Mouse (Mus musculus) left cerebral cortex, postnatal 4 days (tissue): ENCODE data around the gene Fancf. TPM values are rescaled to one million over a fixed set of nuclear protein-coding genes. Genes with fewer than 3 reads are reported as not detected.

Experiments
- DNase-seq: peaks from one replicate; pipeline ENCODE4 v3.0.0-alpha.2; 2022
- intact Hi-C: fragments of 180-260 bp; cut with DNase I; formaldehyde crosslinking; loops from one replicate; pipeline ENCODE4 v1.15.1; 2025
- total RNA-seq, 2 experiments: library from RNA; stranded (reverse); gene quantifications; 2 replicates each; pipeline ENCODE4 v1.2.3; 2021

Gene Fancf
- 1 to 10 TPM; 6.6 to 7.1 TPM for total RNA-seq

DNA sequence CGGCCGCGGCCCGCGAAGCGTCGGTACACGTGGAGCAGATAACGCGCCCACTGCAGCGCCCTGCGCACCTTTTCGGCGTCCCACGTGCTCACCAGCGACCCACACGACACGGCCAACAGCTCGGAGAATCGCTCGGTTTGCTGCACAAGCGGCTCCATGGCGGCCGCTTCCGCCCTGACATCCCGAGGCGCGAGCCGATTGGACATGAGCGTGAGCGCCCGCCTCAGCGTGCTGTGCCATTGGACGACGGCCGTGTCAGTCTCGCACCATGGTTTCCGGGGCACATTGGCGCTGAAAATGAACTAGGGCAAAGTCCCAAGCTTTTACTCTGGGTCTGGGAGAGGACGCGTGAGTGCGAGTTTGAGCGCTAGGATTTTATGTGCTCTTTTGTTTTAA, at the start of gene Fancf:
Gene Fancf (minus strand): TSS at position 171 of the 396 bp plus-strand sequence.
- DNase-seq: peak; percentile 97
- intact Hi-C loops: no loop called here

DNA sequence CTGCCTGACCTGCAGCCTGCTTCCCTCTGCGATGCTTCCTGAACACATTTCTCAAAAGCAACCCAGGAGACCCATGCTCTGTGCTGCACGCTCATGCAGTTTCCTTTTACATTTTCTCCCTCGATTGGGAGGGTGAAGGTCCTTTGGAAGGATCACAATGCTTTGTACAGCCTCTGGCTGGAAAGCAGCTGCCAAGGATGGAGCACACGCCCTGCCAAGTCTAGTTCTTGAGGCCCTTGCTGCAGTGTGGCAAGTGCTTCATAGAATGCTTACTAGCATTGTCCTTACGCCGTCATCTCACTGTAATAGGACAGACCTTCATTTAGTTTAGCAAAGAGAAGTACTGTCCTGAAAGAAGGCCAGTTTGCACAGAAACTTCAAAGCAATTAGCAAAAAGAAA, 37.0 kb upstream of the Fancf start:
- no peak for DNase-seq
- intact Hi-C loops: no loop called here

DNA sequence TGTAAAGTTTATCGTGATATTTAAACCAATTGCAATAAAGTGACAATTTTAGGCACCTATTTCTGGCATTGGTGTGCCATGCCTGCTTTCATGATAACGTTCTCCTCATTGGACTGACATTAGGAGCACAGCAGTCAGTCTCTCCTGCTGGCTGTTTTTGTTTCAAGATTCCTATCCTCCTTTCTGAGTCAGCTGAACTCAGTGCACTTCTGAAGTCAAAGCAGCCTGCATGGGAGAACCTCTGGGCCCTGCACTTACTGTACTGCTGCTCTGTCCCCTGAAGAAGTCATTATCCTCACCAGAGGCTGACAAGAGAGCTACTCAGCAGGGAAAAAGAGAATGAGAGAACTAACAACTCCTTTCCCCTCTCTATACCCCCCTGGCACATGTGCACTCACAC, 32.9 kb upstream of the Fancf start:
- DNase-seq: no peak
- intact Hi-C loops: no loop called here

DNA sequence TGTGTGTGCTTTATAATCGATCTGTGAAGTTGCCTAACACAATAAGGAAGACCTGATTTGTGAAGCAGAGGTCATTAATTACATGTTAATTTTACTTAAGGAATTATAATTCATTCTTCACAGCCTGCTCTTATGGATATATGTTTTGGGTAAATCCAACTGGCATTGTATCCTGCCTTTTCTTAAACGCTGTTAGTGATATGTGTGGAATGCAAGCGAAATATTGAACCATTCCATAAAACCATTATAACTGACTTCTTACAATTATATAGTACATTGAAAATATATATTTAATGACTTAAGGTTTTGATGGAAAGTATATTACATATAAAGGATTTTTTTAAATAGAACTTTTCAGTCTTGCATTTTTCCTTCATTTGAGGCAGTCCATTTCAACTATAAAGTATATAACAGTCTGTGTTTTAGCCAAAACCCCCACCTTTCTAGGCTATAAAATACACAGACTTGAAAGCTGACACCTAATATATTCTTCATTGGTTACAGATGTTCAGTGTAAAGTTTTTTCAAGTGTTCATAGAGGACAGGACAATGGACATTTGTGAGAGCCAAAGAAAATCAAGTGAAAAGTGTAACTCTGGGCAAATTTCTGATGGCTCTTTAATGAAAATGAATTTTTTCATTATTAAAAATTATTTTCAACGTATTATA, 32.2 kb upstream of the Fancf start:
- intact Hi-C loops: no loop called here
- DNase-seq: no peak

DNA sequence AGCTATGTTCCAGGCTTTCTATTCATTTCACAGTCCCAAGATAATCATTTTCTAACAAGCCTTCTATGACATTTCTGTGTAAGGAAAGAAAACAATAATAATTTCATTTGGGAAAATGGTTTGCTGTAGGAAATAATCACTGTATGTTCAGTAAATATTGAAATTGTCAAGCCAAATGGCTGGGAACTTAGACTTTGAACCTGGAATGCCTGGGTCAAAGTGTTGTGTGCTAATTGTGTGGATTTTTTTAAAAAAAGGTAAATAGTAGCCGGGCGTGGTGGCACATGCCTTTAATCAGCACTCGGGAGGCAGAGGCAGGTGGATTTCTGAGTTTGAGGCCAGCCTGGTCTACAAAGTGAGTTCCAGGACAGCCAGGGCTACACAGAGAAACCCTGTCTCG, 30.9 kb upstream of the Fancf start:
- DNase-seq: no peak
- intact Hi-C loops: no loop called here

DNA sequence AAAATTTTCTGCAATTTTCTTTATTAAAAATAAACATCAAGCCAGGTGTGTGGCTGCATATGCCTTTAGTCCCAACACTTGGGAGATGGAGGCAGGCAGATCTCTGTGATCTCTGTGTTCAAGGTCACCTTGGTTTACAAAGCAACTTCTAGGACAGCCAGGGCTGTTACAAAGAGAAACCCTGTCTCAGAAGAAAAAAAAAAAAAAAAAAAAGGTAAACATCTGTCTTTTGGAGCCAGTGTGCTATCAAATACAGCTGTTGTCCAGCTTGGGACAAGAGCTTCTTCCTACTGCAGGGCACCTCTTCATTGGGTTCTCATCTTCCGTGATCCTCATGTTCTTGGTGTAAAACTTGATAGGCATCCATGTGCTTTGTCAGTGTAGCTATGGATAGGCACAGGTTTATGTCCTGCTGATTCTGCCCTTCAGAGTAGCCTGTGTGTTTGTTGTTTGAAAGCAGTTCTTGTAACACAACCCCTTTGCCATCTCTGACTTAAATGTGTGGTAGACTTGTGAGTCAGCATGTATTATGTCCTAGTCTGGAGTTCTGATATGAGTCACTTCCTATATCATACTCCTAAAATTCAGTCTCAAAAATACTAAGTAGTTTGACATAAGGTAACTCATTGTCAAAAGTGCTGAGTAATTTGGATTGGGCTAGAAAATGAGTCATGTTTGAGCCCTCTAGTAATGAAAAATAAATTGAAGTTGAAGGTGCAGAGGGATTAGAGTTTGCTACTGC, 30.3 kb upstream of the Fancf start:
- DNase-seq: no peak
- intact Hi-C loops: no loop called here

DNA sequence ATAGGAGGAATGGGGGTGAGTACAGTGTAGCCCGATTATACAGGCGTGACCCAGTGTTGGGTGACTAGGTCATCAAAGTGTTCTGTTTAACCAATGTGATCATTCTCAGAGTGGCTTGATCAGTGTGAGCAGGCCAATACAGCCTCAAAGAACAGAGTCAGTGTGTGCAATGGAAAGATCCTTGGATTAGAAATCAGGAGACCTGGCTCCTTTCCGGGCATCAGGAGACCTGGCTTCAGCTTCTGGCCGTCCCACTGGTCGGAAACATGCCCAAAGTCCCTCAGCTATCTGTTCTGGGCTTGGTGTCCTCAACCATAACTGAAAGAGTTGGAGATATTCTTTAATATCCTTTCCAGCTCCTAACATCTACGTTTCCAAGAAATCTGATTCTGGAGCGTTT, 27.5 kb upstream of the Fancf start:
- intact Hi-C loops: no loop called here

DNA sequence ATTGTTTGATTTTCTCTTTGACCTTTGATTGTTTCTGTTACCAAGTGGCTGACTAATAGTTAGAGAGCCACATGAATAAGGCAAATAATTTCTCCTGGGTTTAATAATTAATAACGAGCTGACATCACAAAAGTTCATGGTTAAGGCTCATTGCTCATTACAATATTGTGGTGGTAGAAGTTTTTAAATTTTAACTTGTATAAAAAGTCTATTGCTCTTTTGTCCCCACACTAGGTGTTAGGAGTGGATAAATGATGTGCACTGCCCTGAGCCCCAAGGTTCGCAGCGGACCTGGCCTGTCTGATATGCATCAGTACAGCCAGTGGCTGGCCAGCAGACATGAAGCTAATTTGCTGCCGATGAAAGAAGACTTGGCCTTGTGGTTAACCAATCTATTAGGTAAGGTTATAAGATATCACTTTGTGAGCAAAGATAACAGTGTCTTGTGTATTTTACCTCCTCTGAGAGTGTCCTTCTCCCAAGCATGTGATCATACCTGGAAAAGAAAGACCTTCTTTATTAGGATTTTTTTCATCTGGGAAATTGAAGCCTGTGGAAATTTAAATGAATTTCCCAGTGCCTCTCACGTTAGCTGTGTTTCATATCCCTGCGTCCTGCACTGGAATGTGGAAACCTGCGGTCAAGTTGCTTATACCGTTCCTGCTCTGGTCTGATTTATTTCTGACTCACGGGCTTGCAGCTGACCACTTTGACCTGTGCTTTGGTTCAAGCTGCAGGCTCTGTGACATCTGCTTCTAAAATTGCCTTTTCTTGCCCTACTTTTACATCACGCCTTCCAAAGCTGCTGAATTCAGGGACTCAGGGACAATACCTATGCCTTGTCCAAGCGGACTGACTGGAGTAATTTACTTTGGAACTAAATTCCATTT, 25.9 kb upstream of the Fancf start:
- intact Hi-C loops: no loop called here
- no peak for DNase-seq

More for the DNA sequence above, 27.5 kb upstream of the Fancf start:
- no peak for DNase-seq

DNA sequence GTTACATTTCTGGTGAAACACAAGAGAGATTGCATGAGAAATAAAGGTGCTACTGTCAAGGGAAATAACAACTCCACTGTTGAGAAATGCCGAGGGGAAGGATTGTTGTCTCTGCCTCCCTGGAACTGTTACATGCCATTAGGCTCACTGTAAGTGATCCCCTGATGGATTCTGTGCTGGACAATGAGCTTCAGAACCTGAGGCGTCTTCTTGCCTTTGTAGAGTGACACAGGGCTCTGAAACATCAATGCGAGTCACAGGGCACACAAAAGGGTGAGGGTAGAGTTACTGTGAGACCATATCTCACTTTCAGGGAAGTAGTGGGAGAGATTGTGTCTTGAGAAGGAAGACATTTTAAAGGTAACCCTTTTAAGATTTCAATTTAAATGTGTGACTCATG, 23.3 kb upstream of the Fancf start:
- DNase-seq: no peak
- intact Hi-C loops: no loop called here

DNA sequence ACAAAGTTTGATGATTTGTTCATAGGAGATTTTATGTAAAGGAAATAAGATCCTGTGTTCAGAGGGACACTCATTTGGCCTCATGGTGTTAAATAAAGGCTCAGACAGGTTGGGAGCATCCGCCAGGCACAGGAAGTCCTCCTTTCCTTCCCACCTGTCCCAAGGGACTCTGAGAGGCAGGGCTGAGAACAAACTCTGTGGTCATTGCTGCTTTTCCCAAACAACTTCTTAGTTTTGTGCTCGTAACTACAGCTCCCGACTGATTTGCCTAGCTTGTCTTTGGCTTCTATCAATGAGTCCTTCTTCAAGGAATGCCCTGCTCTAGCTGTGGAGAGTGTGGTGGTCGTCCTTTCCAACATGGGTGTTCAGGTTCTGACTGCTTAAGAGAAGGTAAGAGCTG, 18.1 kb upstream of the Fancf start:
- intact Hi-C loops: no loop called here
- no peak for DNase-seq

DNA sequence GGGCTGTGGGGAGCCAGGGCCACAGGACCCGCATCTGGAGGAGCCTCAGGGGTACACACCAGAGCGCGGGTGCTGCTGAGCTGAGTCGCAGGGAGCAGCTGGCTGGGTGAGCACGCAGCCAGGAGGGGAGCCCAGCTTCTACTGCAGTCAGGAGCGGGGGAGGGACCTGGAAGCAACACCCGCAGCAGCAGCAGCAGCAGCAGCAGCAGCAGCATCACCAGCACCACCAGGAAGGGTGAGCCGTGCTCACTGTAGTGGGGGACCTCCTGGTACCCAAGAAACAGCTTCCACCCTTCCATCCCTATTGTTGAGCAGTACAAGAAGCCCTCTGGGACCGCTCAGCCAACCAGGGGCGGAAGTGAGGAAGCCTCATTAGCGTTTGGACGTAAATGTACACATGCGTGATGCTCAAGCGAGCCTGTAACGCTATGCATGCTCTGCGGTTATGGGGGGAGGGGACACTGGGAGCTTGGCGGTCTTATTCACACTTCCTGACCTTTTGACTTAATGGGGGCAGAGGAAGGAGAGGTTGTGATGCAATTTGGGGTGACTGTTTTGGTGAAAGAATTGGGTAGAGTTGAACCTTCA, 17.2 kb upstream of the Fancf start:
- DNase-seq: peak; percentile 32
- intact Hi-C loops: loop anchor here (5.0 kb wide), 1 partner anchor 93 kb away; no protein-coding TSS in a partner anchor

DNA sequence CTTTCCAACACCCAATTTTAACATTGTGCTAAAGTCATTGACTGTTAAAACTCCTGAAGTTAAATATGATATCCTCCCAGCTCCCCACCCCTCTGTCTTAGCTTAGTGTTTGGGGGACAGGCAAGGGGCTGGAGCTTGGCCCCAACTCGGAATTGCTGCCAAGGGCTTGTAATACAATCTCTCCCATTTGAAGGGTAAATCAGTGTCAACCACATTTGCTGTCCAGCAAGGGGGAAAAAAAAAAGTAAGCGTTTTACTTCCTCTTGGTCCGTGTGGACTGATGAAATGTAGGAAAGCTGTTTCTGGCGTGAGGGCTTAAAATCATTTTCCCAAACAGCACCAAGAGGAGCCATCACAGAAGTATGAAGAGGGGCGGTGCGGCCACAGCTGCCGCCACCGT, 16.7 kb upstream of the Fancf start:
- DNase-seq: no peak
- intact Hi-C loops: loop anchor here (5.0 kb wide), 1 partner anchor 94 kb away; no protein-coding TSS in a partner anchor

DNA sequence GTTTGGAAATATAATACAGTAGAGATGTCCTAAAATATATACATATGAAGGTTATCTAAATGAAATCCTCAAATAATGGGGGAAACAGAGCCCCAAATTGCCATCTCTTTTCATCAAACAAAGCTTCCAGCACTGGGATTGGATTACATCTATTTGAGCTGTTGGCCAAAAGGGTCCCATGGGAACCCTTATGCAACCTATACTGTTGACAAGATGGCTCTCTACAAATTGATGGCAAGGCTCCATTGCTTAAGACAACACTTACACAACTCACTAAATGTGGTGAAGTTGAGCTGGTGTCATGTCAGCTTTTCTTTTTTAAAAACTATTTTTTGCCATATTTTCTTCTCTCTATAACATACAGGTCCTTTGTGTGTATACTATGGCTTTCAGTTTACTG, 14.2 kb upstream of the Fancf start:
- intact Hi-C loops: loop anchor here (5.0 kb wide), 1 partner anchor 96 kb away; no protein-coding TSS in a partner anchor
- DNase-seq: no peak

DNA sequence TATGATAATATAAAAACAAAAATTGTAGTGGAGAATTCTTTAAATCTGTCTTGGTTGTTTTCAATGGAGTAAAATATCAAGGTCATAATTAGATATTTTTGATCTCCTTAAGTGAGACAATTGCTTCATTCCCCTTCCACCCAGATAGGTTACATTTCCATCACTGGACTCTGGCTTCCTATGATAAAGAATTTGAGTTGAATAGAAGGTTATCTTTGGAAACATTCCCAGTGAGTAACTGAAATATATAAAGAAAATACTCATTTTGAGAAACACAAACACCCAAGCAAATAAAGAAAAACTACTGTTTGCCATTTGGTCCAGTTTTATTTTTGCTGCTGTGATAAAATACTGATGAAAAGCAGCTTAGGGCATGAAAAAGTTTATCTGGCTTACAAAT, 10.5 kb upstream of the Fancf start:
- no peak for DNase-seq
- intact Hi-C loops: no loop called here

DNA sequence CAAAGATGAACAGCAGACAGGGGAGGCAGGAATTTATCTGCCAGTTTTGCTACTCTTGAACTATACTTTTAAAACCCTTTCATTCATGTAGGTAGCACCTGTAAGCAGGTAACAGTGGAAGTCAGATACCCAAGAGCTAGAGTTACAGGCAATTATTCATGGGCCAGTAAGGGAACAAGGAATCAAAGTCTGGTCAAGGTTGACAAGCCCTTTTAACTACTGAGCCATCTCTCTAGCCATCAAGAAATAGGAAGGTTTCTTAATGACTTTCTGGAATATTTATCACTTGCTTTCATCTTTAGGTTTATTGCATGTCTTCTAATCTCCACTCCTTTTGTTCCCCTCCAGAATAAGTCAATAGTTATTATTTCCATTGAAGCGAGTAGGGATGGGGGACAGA, 10.0 kb upstream of the Fancf start:
- intact Hi-C loops: no loop called here

DNA sequence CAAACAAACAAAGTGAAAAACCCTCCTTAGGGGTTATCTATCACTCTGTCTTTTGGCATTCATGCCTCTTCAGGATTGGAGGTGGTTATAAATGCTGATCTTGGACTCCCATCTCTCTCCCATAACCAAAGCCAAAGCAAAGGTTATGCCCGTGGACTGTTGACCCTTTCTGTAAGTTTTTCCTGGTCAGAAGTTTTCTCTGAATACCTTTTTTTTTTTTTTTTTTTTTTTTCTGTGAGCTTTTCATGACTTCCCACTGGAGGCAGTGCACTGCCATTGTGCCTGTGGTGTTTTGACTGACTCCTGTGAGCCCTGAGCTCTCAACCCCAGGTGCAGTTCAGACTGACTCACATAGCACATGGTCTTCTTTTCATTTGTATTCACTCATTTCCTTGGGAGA, 5.9 kb upstream of the Fancf start:
- intact Hi-C loops: no loop called here

More for the DNA sequence above, 10.0 kb upstream of the Fancf start:
- DNase-seq: no peak

DNA sequence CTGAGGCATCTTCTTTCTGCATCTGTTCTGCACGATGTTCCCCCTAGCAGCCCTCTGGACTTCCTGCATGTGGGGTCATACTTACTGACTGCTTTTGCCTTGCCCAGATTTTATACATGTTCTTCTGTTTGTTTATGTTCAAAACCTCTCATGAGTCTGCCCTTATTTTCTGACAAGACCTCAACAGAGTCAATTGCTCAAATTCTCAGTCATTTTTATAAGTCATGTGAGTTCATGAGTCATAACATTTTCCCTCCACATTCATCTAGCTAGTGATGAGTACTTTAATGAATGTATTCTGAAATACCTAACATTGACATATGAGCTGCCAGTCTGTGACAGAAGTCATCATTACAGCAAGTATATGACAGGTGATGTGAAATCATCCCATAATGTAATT, 3.3 kb upstream of the Fancf start:
- DNase-seq: no peak
- intact Hi-C loops: no loop called here

More for the DNA sequence above, 5.9 kb upstream of the Fancf start:
- no peak for DNase-seq

DNA sequence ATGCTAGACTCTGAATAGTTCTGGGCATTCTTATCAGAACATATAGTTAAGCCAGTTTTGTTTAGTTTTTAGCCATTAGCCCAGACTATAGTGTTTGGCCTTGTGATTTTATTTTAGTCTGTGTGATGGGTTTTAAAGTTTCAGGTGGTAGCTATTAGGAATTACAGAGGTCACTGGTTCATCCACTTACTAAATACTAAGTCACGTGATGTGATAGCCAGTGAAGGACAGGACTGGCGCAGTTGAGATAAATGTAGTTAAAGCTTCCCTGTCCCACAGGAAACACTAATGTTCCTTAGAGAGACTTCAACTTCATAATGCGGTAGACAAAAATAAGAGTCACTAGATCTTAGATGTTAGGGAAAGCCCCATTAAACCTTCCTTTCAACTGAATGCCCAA, 775 bp upstream of the Fancf start:
- no peak for DNase-seq
- intact Hi-C loops: no loop called here

DNA sequence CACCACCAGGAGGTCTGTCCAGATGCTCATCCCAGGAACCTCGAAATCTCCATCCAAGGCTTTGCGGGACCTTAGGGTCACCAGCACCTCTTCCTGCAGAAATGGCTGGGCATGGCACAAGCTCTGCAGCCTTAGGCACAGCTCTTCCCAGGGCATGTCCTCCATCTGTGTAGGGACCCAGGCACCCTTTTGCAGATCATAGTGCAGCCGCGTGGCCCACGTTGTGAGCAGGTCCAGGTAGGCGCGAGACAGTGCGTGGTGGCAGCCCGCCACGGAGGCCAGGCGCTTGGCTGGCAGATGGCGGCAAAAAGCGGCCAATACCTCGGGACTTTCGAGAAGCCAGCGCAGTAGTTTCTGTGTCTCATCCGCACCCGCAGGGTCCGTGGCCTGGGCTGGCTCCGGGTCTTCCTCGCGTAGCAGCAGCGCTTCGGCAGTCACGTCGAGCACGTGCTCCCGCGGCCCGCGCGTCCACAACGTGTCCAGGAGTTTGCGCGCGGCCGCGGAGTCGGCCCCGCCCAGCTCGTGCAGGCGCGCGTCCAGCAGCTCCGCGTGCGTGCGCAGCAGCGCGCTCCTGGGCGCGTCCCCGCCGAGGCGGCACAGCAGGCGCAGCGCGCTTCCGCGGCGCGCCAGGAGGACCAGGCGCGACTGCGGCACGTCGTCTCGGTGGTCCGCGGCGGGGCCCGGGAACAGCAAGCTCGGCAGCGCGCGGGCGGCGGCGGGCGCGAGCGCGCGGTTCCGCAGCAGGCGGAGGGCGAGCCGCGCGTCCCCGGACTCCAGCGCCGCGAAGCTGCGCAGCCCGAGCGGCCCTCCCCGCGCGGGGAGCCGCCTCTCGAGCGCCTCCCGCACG, 594 bp downstream of the Fancf start, which contains the start of gene Gas2:
Gene Gas2 (plus strand): TSS at position 766 of the 847 bp plus-strand sequence.
- peak; percentile 92 for DNase-seq
- intact Hi-C loops: no loop called here
